Mouse (Mus musculus) heart, adult 2 months (tissue): ENCODE data around the gene Pfdn4.

Source experiments
- CTCF ChIP-seq: fragments of 200-600 bp; IDR thresholded peaks from 2 replicates; pipeline ENCODE4 v1.8.1; 2022; ENCODE audit warnings: antibody characterized with exemption, mild to moderate bottlenecking, moderate library complexity
- EP300 ChIP-seq: fragments of 200-500 bp; IDR thresholded peaks from 2 replicates; pipeline ENCODE4 v1.6.1; 2011; ENCODE audit warnings: low read depth, low read length, control low read depth; ENCODE audit not compliant: insufficient read depth
- POLR2A ChIP-seq: fragments of 200-500 bp; IDR thresholded peaks from 2 replicates; pipeline ENCODE4 v1.6.1; 2011; ENCODE audit warnings: mild to moderate bottlenecking, low read depth, low read length, control low read depth; ENCODE audit not compliant: insufficient read depth

- TF ChIP-seq CTCF = peak; percentile 87
- no peak for TF ChIP-seq POLR2A
- peak; percentile 58; the same call in 1 of the 2 replicates for TF ChIP-seq EP300
Observed at GRCm38 (mm10) chr2:170450933-170451332, 45.3 kb upstream of the Pfdn4 start.
